Comparison of ENCODE assay signal across 8 mouse cellular contexts in genomic region chr13:74350435-74350906, GRCm38 (mm10). TPM values are rescaled to one million over a fixed set of nuclear protein-coding genes. Genes with fewer than 3 reads are reported as not detected.
DNase-seq lines count a peak whose midpoint lies in the region; ATAC-seq and TF ChIP-seq lines count a peak whose summit lies in the region.

No protein-coding gene starts in this region.

- H3K27ac ChIP-seq in kidney, embryonic 14.5 days (ENCODE audit: low read depth, low read length), result no peak overlapping the region
- H3K27ac ChIP-seq in forebrain, postnatal 0 days (ENCODE audit: low read depth, low read length), result peak overlapping the region; percentile 62
- peak overlapping the region; percentile 75 for H3K27ac ChIP-seq in liver, embryonic 15.5 days (replicated peaks)

- TF ChIP-seq CTCF in forebrain, postnatal 0 days (IDR thresholded peaks at IDR 0.05; ENCODE audit: low read depth), result no peak

- H3K9me3 ChIP-seq in kidney, embryonic 14.5 days (ENCODE audit: control insufficient read depth, low read length), result no peaks in the 10 kb centered on the region
- no peaks in the 10 kb centered on the region for H3K9me3 ChIP-seq in forebrain, postnatal 0 days (ENCODE audit: low read length)
- no peaks in the 10 kb centered on the region for H3K9me3 ChIP-seq in liver, embryonic 15.5 days (replicated peaks)

- H3K4me3 ChIP-seq in kidney, embryonic 14.5 days (ENCODE audit: low read length), result peak overlapping the region; percentile 83
- peak overlapping the region; percentile 57 for H3K4me3 ChIP-seq in forebrain, postnatal 0 days (ENCODE audit: low read depth, low read length)
- H3K4me3 ChIP-seq in liver, embryonic 15.5 days (replicated peaks), result peak overlapping the region; percentile 84

- 1% methylated on average over 15 of the region's 15 CpGs for WGBS in kidney, embryonic 14.5 days
- 2% methylated on average over 15 of the region's 15 CpGs for WGBS in forebrain, postnatal 0 days
- under 1% methylated on average over 15 of the region's 15 CpGs for WGBS in liver, embryonic 15.5 days (ENCODE audit: insufficient replicate concordance)

- peaks cover 18% of the 10 kb centered on the region; the same call in 1 of the 2 replicates for H3K36me3 ChIP-seq in kidney, embryonic 14.5 days (ENCODE audit: control insufficient read depth, insufficient read depth, low read length)
- H3K36me3 ChIP-seq in forebrain, postnatal 0 days (ENCODE audit: insufficient read depth), result peaks cover 9% of the 10 kb centered on the region; the same call in 1 of the 2 replicates
- H3K36me3 ChIP-seq in liver, embryonic 15.5 days (replicated peaks), result peaks cover 22% of the 10 kb centered on the region

- H3K9ac ChIP-seq in kidney, embryonic 14.5 days (ENCODE audit: low read depth, low read length), result peak overlapping the region; percentile 86
- H3K9ac ChIP-seq in forebrain, postnatal 0 days, result peak overlapping the region; percentile 78
- peak overlapping the region; percentile 89 for H3K9ac ChIP-seq in liver, embryonic 15.5 days

- peak overlapping the region; percentile 56 for H3K4me2 ChIP-seq in kidney, embryonic 14.5 days (replicated peaks; ENCODE audit: low read depth, low read length)
- H3K4me2 ChIP-seq in forebrain, postnatal 0 days (ENCODE audit: low read depth), result peak overlapping the region; percentile 64
- peak overlapping the region; percentile 78 for H3K4me2 ChIP-seq in liver, embryonic 15.5 days

- H3K4me1 ChIP-seq in kidney, embryonic 14.5 days (ENCODE audit: control insufficient read depth, insufficient read depth, low read length), result peaks cover 16% of the 10 kb centered on the region; the same call in 1 of the 2 replicates
- H3K4me1 ChIP-seq in forebrain, postnatal 0 days (ENCODE audit: insufficient read depth), result peaks cover 13% of the 10 kb centered on the region; the same call in 1 of the 2 replicates
- H3K4me1 ChIP-seq in liver, embryonic 15.5 days (replicated peaks), result peaks cover 20% of the 10 kb centered on the region

- H3K27me3 ChIP-seq in kidney, embryonic 14.5 days (ENCODE audit: control insufficient read depth, insufficient read depth, low read length), result no peaks in the 10 kb centered on the region
- H3K27me3 ChIP-seq in forebrain, postnatal 0 days (ENCODE audit: insufficient read depth, low read length), result no peaks in the 10 kb centered on the region
- no peaks in the 10 kb centered on the region for H3K27me3 ChIP-seq in liver, embryonic 15.5 days

- ATAC-seq in kidney, embryonic 14.5 days (ENCODE audit: low FRiP score, low TSS enrichment), result no peak
- peak; percentile 8 for ATAC-seq in activated CD4-positive, CD25-positive, alpha-beta regulatory T cell, adult 4 months
- peak; percentile 54 for ATAC-seq in forebrain, postnatal 0 days
- peak; percentile 47 for ATAC-seq in liver, embryonic 15.5 days (ENCODE audit: insufficient read depth)

- no peak for DNase-seq in kidney, adult 11 months
- no peak for DNase-seq in forebrain, postnatal 0 days
- DNase-seq in adrenal gland, adult 18-20 months (ENCODE audit: low spot score in 2 of 2), result no peak
- DNase-seq in gastrocnemius, postnatal 4 days (ENCODE audit: low spot score in 2 of 2), result no peak
- no peak for DNase-seq in kidney, postnatal 4 days

RNA-seq across cellular contexts. Expression of gene Ccdc127, which starts 0.4 kb away (rescaled TPM):
- 53.2 and 55.5 TPM in 2 replicates for polyA plus RNA-seq in kidney, embryonic 14.5 days (2014; fragmentation: Nextera tagmentation; extraction: Ambion mirVana)
- 10 to 100 TPM; 37.6 to 37.9 TPM for polyA plus RNA-seq in activated CD4-positive, CD25-positive, alpha-beta regulatory T cell, adult 4 months (2017; shearing (Covaris generic))
- total RNA-seq in forebrain, postnatal 0 days (2014; rRNA removed), result 22.2 and 34.2 TPM in 2 replicates
- 35.1 and 39.8 TPM in 2 replicates for polyA plus RNA-seq in forebrain, postnatal 0 days (2015; fragmentation: Nextera tagmentation; extraction: Ambion mirVana)
- 17.2 and 18.4 TPM in 2 replicates for polyA plus RNA-seq in liver, embryonic 15.5 days (2015; fragmentation: Nextera tagmentation; extraction: Ambion mirVana)
- 10 to 100 TPM; 55.4 to 66.8 TPM for total RNA-seq in adrenal gland, adult 18-20 months (2021)
- total RNA-seq in gastrocnemius, postnatal 4 days (2021), result 10 to 100 TPM; 47.7 to 51.1 TPM

RNA-seq across cellular contexts. Expression of gene Sdha, which starts 0.4 kb away (rescaled TPM):
- 162 and 268 TPM in 2 replicates for polyA plus RNA-seq in kidney, embryonic 14.5 days (2014; fragmentation: Nextera tagmentation; extraction: Ambion mirVana)
- 100 to 1,000 TPM; 257 to 308 TPM for polyA plus RNA-seq in activated CD4-positive, CD25-positive, alpha-beta regulatory T cell, adult 4 months (2017; shearing (Covaris generic))
- total RNA-seq in forebrain, postnatal 0 days (2014; rRNA removed), result 91.5 and 166 TPM in 2 replicates
- 157 and 179 TPM in 2 replicates for polyA plus RNA-seq in forebrain, postnatal 0 days (2015; fragmentation: Nextera tagmentation; extraction: Ambion mirVana)
- 151 and 167 TPM in 2 replicates for polyA plus RNA-seq in liver, embryonic 15.5 days (2015; fragmentation: Nextera tagmentation; extraction: Ambion mirVana)
- total RNA-seq in adrenal gland, adult 18-20 months (2021), result 100 to 1,000 TPM; 720 to 882 TPM
- total RNA-seq in gastrocnemius, postnatal 4 days (2021), result 100 to 1,000 TPM; 396 to 440 TPM

RNA-seq across cellular contexts. Expression of gene Lrrc14b, which starts 13.3 kb away (rescaled TPM):
- not detected in 2 replicates for polyA plus RNA-seq in kidney, embryonic 14.5 days (2014; fragmentation: Nextera tagmentation; extraction: Ambion mirVana)
- not detected for polyA plus RNA-seq in activated CD4-positive, CD25-positive, alpha-beta regulatory T cell, adult 4 months (2017; shearing (Covaris generic))
- not detected in 2 replicates for total RNA-seq in forebrain, postnatal 0 days (2014; rRNA removed)
- polyA plus RNA-seq in forebrain, postnatal 0 days (2015; fragmentation: Nextera tagmentation; extraction: Ambion mirVana), result not detected in 2 replicates
- polyA plus RNA-seq in liver, embryonic 15.5 days (2015; fragmentation: Nextera tagmentation; extraction: Ambion mirVana), result not detected in 2 replicates
- under 1 TPM; 0.36 to 0.45 TPM for total RNA-seq in adrenal gland, adult 18-20 months (2021)
- 10 to 100 TPM; 33.2 to 39.0 TPM for total RNA-seq in gastrocnemius, postnatal 4 days (2021)

RNA-seq across cellular contexts. Expression of gene Pdcd6, which starts 33.1 kb away (rescaled TPM):
- 163 and 185 TPM in 2 replicates for polyA plus RNA-seq in kidney, embryonic 14.5 days (2014; fragmentation: Nextera tagmentation; extraction: Ambion mirVana)
- 100 to 1,000 TPM; 188 to 204 TPM for polyA plus RNA-seq in activated CD4-positive, CD25-positive, alpha-beta regulatory T cell, adult 4 months (2017; shearing (Covaris generic))
- 97.7 and 127 TPM in 2 replicates for total RNA-seq in forebrain, postnatal 0 days (2014; rRNA removed)
- polyA plus RNA-seq in forebrain, postnatal 0 days (2015; fragmentation: Nextera tagmentation; extraction: Ambion mirVana), result 143 TPM in 2 replicates
- 65.9 and 69.8 TPM in 2 replicates for polyA plus RNA-seq in liver, embryonic 15.5 days (2015; fragmentation: Nextera tagmentation; extraction: Ambion mirVana)
- total RNA-seq in adrenal gland, adult 18-20 months (2021), result 100 to 1,000 TPM; 112 to 165 TPM
- 10 to 100 TPM; 41.8 to 42.4 TPM for total RNA-seq in gastrocnemius, postnatal 4 days (2021)

RNA-seq across cellular contexts. Expression of gene Zfp72, which starts 40.2 kb away (rescaled TPM):
- polyA plus RNA-seq in kidney, embryonic 14.5 days (2014; fragmentation: Nextera tagmentation; extraction: Ambion mirVana), result 7.8 and 7.9 TPM in 2 replicates
- 1 to 10 TPM in 1 of 2 experiments, under 1 TPM in 1; 0.65 to 2.1 TPM for polyA plus RNA-seq in activated CD4-positive, CD25-positive, alpha-beta regulatory T cell, adult 4 months (2017; shearing (Covaris generic))
- total RNA-seq in forebrain, postnatal 0 days (2014; rRNA removed), result 7.1 and 10.1 TPM in 2 replicates
- 2.5 and 5.3 TPM in 2 replicates for polyA plus RNA-seq in forebrain, postnatal 0 days (2015; fragmentation: Nextera tagmentation; extraction: Ambion mirVana)
- 0.79 and 0.85 TPM in 2 replicates for polyA plus RNA-seq in liver, embryonic 15.5 days (2015; fragmentation: Nextera tagmentation; extraction: Ambion mirVana)
- total RNA-seq in adrenal gland, adult 18-20 months (2021), result 1 to 10 TPM; 2.2 to 2.6 TPM
- 1 to 10 TPM; 1.6 to 2.1 TPM for total RNA-seq in gastrocnemius, postnatal 4 days (2021)
